Mouse (Mus musculus): ENCODE results near the gene Fam161b.

Gene Fam161b

GRCm38 (mm10) chr12:84361555-84362489 is at the start of gene Fam161b, which contains the start of gene Coq6:
Fam161b (minus strand) TSS chr12:84361833.
Coq6 (plus strand) TSS chr12:84361657.
- peak; percentile 98 for DNase-seq (ENCODE audit: low read depth, low spot score)
- no peaks in the 10 kb centered on the region; the same call in 1 of the 2 replicates for H3K27me3 ChIP-seq (ENCODE audit: control insufficient read depth, insufficient read depth, low read length, poor library complexity, severe bottlenecking)
- peaks cover 1% of the 10 kb centered on the region; the same call in 1 of the 2 replicates for H3K36me3 ChIP-seq (ENCODE audit: control insufficient read depth, insufficient read depth, low read length, poor library complexity, severe bottlenecking)

GRCm38 (mm10) chr12:84408819-84409507 is 47.3 kb upstream of the Fam161b start, which contains the start of the genes Entpd5 and Bbof1:
Entpd5 (minus strand) TSS chr12:84409029.
Bbof1 (plus strand) TSS chr12:84409071.
- Histone ChIP-seq H3K27me3 (ENCODE audit: control insufficient read depth, insufficient read depth, low read length, poor library complexity, severe bottlenecking) (no peaks in the 10 kb centered on the region), H3K36me3 (ENCODE audit: control insufficient read depth, insufficient read depth, low read length, poor library complexity, severe bottlenecking) (no peaks in the 10 kb centered on the region)
- DNase-seq (ENCODE audit: low read depth, low spot score) = peak; percentile 91

- Histone ChIP-seq H3K36me3 (ENCODE audit: control insufficient read depth, insufficient read depth, low read length, poor library complexity, severe bottlenecking) (no peaks in the 10 kb centered on the region), H3K27me3 (ENCODE audit: control insufficient read depth, insufficient read depth, low read length, poor library complexity, severe bottlenecking) (no peaks in the 10 kb centered on the region)
- DNase-seq (ENCODE audit: low read depth, low spot score) = peak; percentile 82
Observed at GRCm38 (mm10) chr12:84407874-84408818, 46.5 kb upstream of the Fam161b start.

- no peak for DNase-seq (ENCODE audit: low read depth, low spot score)
- peaks cover 4% of the 10 kb centered on the region; the same call in 1 of the 2 replicates for H3K36me3 ChIP-seq (ENCODE audit: control insufficient read depth, insufficient read depth, low read length, poor library complexity, severe bottlenecking)
- no peaks in the 10 kb centered on the region for H3K27me3 ChIP-seq (ENCODE audit: control insufficient read depth, insufficient read depth, low read length, poor library complexity, severe bottlenecking)
Observed at GRCm38 (mm10) chr12:84407259-84407658, 45.6 kb upstream of the Fam161b start.

- Histone ChIP-seq H3K36me3 (ENCODE audit: control insufficient read depth, insufficient read depth, low read length, poor library complexity, severe bottlenecking) (peaks cover 7% of the 10 kb centered on the region), H3K27me3 (ENCODE audit: control insufficient read depth, insufficient read depth, low read length, poor library complexity, severe bottlenecking) (no peaks in the 10 kb centered on the region)
- DNase-seq (ENCODE audit: low read depth, low spot score) = no peak
Observed at GRCm38 (mm10) chr12:84404541-84404940, 42.9 kb upstream of the Fam161b start.

- Histone ChIP-seq H3K36me3 (ENCODE audit: control insufficient read depth, insufficient read depth, low read length, poor library complexity, severe bottlenecking) (peaks cover 7% of the 10 kb centered on the region), H3K27me3 (ENCODE audit: control insufficient read depth, insufficient read depth, low read length, poor library complexity, severe bottlenecking) (no peaks in the 10 kb centered on the region)
- DNase-seq (ENCODE audit: low read depth, low spot score) = no peak
Observed at GRCm38 (mm10) chr12:84402923-84403322, 41.3 kb upstream of the Fam161b start.

- peaks cover 7% of the 10 kb centered on the region for H3K36me3 ChIP-seq (ENCODE audit: control insufficient read depth, insufficient read depth, low read length, poor library complexity, severe bottlenecking)
- no peak for DNase-seq (ENCODE audit: low read depth, low spot score)
- H3K27me3 ChIP-seq (ENCODE audit: control insufficient read depth, insufficient read depth, low read length, poor library complexity, severe bottlenecking) = no peaks in the 10 kb centered on the region
Observed at GRCm38 (mm10) chr12:84400653-84401052, 39.0 kb upstream of the Fam161b start.

- no peaks in the 10 kb centered on the region for H3K27me3 ChIP-seq (ENCODE audit: control insufficient read depth, insufficient read depth, low read length, poor library complexity, severe bottlenecking)
- DNase-seq (ENCODE audit: low read depth, low spot score) = no peak
- peaks cover 7% of the 10 kb centered on the region for H3K36me3 ChIP-seq (ENCODE audit: control insufficient read depth, insufficient read depth, low read length, poor library complexity, severe bottlenecking)
Observed at GRCm38 (mm10) chr12:84400068-84400467, 38.4 kb upstream of the Fam161b start.

- DNase-seq (ENCODE audit: low read depth, low spot score) = no peak
- H3K36me3 ChIP-seq (ENCODE audit: control insufficient read depth, insufficient read depth, low read length, poor library complexity, severe bottlenecking) = peaks cover 7% of the 10 kb centered on the region
- no peaks in the 10 kb centered on the region for H3K27me3 ChIP-seq (ENCODE audit: control insufficient read depth, insufficient read depth, low read length, poor library complexity, severe bottlenecking)
Observed at GRCm38 (mm10) chr12:84399663-84400062, 38.0 kb upstream of the Fam161b start.

- no peaks in the 10 kb centered on the region for H3K27me3 ChIP-seq (ENCODE audit: control insufficient read depth, insufficient read depth, low read length, poor library complexity, severe bottlenecking)
- H3K36me3 ChIP-seq (ENCODE audit: control insufficient read depth, insufficient read depth, low read length, poor library complexity, severe bottlenecking) = peaks cover 7% of the 10 kb centered on the region
- no peak for DNase-seq (ENCODE audit: low read depth, low spot score)
Observed at GRCm38 (mm10) chr12:84399135-84399534, 37.5 kb upstream of the Fam161b start.

GRCm38 (mm10) chr12:84398629-84399028 is 37.0 kb upstream of the Fam161b start:
- no peak for DNase-seq (ENCODE audit: low read depth, low spot score)
- Histone ChIP-seq H3K27me3 (ENCODE audit: control insufficient read depth, insufficient read depth, low read length, poor library complexity, severe bottlenecking) (no peaks in the 10 kb centered on the region), H3K36me3 (ENCODE audit: control insufficient read depth, insufficient read depth, low read length, poor library complexity, severe bottlenecking) (peaks cover 7% of the 10 kb centered on the region)

GRCm38 (mm10) chr12:84397685-84398084 is 36.1 kb upstream of the Fam161b start:
- no peak for DNase-seq (ENCODE audit: low read depth, low spot score)
- Histone ChIP-seq H3K27me3 (ENCODE audit: control insufficient read depth, insufficient read depth, low read length, poor library complexity, severe bottlenecking) (no peaks in the 10 kb centered on the region), H3K36me3 (ENCODE audit: control insufficient read depth, insufficient read depth, low read length, poor library complexity, severe bottlenecking) (peaks cover 3% of the 10 kb centered on the region)

GRCm38 (mm10) chr12:84396947-84397679 is 35.5 kb upstream of the Fam161b start:
- H3K27me3 ChIP-seq (ENCODE audit: control insufficient read depth, insufficient read depth, low read length, poor library complexity, severe bottlenecking) = no peaks in the 10 kb centered on the region
- no peak for DNase-seq (ENCODE audit: low read depth, low spot score)
- peaks cover 3% of the 10 kb centered on the region for H3K36me3 ChIP-seq (ENCODE audit: control insufficient read depth, insufficient read depth, low read length, poor library complexity, severe bottlenecking)

All from splenic B cell, adult 2 months (primary cell).